Mouse (Mus musculus): ENCODE results near the gene Akap12.

The Akap12 gene

GRCm38 (mm10) chr10:4285752-4286151 lies 19.6 kb downstream of the Akap12 start:
- DNase-seq, result peak; percentile 5 to 13

GRCm38 (mm10) chr10:4289171-4289570 lies 23.0 kb downstream of the Akap12 start:
- DNase-seq, result peak in 1 of 2 experiments; percentile 14

GRCm38 (mm10) chr10:4289636-4290035 lies 23.5 kb downstream of the Akap12 start:
- DNase-seq, result no peak

GRCm38 (mm10) chr10:4290145-4290544 lies 24.0 kb downstream of the Akap12 start:
- no peak for DNase-seq

- DNase-seq, result no peak
Observed at GRCm38 (mm10) chr10:4290561-4290960, 24.4 kb downstream of the Akap12 start.

- no peak for DNase-seq
Observed at GRCm38 (mm10) chr10:4293418-4293817, 27.2 kb downstream of the Akap12 start.

- DNase-seq, result no peak
Observed at GRCm38 (mm10) chr10:4303558-4303957, 37.4 kb downstream of the Akap12 start.

GRCm38 (mm10) chr10:4323885-4324284 lies 57.7 kb downstream of the Akap12 start:
- no peak for DNase-seq

GRCm38 (mm10) chr10:4325562-4325961 lies 59.4 kb downstream of the Akap12 start:
- no peak for DNase-seq

- DNase-seq, result no peak
Observed at GRCm38 (mm10) chr10:4327716-4328115, 61.5 kb downstream of the Akap12 start.

- peak in 1 of 2 experiments; percentile 8 for DNase-seq
Observed at GRCm38 (mm10) chr10:4332228-4332979, 66.2 kb downstream of the Akap12 start.

- peak; percentile 40 to 74 for DNase-seq
Observed at GRCm38 (mm10) chr10:4333319-4333718, 67.1 kb downstream of the Akap12 start.

- peak; percentile 92 to 96 for DNase-seq
Observed at GRCm38 (mm10) chr10:4334039-4334683, 68.0 kb downstream of the Akap12 start.

- DNase-seq, result peak; percentile 35 to 41
Observed at GRCm38 (mm10) chr10:4338863-4339461, 72.8 kb downstream of the Akap12 start.

GRCm38 (mm10) chr10:4341430-4341829 lies 75.2 kb downstream of the Akap12 start:
- DNase-seq, result peak; percentile 36 to 60

- DNase-seq, result peak; percentile 93 to 96
Observed at GRCm38 (mm10) chr10:4346489-4347135, 80.4 kb downstream of the Akap12 start.

- no peak for DNase-seq
Observed at GRCm38 (mm10) chr10:4347136-4347492, 80.9 kb downstream of the Akap12 start.

GRCm38 (mm10) chr10:4347591-4347990 lies 81.4 kb downstream of the Akap12 start:
- DNase-seq, result no peak

- no peak for DNase-seq
Observed at GRCm38 (mm10) chr10:4354371-4355260, 88.4 kb downstream of the Akap12 start.

GRCm38 (mm10) chr10:4355882-4356451 lies 89.8 kb downstream of the Akap12 start:
- no peak for DNase-seq

- DNase-seq, result no peak
Observed at GRCm38 (mm10) chr10:4356640-4357039, 90.5 kb downstream of the Akap12 start.

GRCm38 (mm10) chr10:4357435-4357834 lies 91.3 kb downstream of the Akap12 start:
- DNase-seq, result no peak

Data from kidney, postnatal 36 days (tissue).